Mouse (Mus musculus) bone marrow macrophage, adult 2 months (primary cell): ENCODE data around the gene Slc25a22. TPM values are rescaled to one million over a fixed set of nuclear protein-coding genes. Genes with fewer than 3 reads are reported as not detected.

ENCODE experiments used
- H3K27ac ChIP-seq: 2 replicates; pipeline ENCODE4 v1.5.1; 2012; ENCODE audit warnings: low read depth, low read length; ENCODE audit not compliant: insufficient read depth
- H3K4me1 ChIP-seq: 2 replicates; pipeline ENCODE4 v1.6.1; 2012; ENCODE audit warnings: low read length; ENCODE audit not compliant: control insufficient read depth, insufficient read depth
- H3K4me3 ChIP-seq: 2 replicates; pipeline ENCODE4 v1.5.1; 2012; ENCODE audit warnings: mild to moderate bottlenecking, low read length, moderate library complexity; ENCODE audit not compliant: insufficient read depth
- CTCF ChIP-seq: IDR thresholded peaks from 2 replicates; pipeline ENCODE4 v1.5.1; 2012; ENCODE audit warnings: low read depth, mild to moderate bottlenecking, low read length, moderate library complexity
- POLR2A ChIP-seq: IDR thresholded peaks from 2 replicates; pipeline ENCODE4 v1.6.1; 2012; ENCODE audit warnings: mild to moderate bottlenecking, low read depth, low read length, borderline replicate concordance
- polyA plus RNA-seq: library from polyadenylated mRNA; stranded (reverse); fragments of >200 nt; gene quantifications from 2 replicates; pipeline ENCODE4 v1.2.4, GENCODE M21; 2012; ENCODE audit not compliant: missing spikeins, insufficient read depth, insufficient read length

The Slc25a22 gene
- polyA plus RNA-seq, 1 experiment, result 21.4 TPM

DNA sequence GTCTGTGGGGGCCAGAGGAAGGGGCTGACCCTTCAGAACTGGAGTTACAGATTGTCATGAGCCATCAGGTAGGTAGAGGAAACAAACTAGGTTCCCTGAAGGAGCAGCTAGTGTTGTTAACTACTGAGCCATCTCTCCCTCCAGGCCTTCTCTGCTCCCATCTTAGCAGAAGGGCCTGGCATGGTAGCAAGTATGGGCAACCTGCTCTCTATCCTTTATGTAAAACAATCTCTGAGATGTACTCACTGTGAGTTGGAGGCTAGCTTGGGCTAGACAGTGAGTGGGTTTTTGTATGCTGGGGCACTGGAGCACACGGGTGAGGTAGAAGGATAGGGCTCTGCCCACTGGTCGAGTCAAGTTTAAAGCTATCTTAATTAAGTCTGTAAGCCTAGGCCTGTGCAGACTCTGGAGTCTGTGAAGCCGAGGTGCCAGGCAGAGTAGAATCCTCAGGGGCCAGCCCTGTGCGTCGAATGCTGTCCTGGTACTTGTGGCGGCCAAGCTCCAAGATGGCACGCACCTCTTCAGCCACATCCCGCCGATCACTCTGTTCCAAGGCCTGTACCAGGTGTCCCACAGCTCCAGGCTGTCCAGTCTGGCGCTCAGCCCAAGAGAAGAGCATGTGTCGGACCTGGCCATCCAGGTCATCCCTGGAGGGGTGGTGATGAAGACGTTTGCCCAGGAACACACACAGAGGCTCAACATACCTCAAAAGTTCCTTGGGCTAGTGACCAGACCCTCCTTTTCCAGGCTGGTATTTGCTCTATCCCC, 693 bp upstream of the Slc25a22 start:
- Histone ChIP-seq H3K27ac (no peak overlapping the region), H3K4me1 (peaks cover 17% of the 10 kb centered on the region), H3K4me3 (no peak overlapping the region)
- TF ChIP-seq CTCF (no peak), POLR2A (no peak)

DNA sequence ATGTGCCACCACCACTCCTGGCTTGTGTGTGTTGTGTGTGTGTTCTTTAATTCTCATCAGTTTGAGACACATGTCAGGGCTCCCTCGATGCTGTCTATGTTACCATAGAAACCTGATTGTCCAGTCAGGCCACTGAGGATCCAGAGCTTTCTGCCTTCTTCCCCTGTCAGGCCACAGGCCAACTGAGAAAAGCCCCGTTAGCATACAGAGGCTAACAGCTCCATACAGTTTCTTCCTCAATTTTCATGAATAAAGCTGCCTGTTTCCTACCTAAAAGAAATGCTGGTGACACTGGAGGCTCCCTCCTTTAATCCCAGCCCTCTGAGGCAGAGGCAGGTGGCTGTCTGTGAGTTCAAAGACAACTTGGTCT, 1.2 kb downstream of the Slc25a22 start:
- TF ChIP-seq CTCF (no peak), POLR2A (no peak)
- Histone ChIP-seq H3K27ac (peak overlapping the region; percentile 58), H3K4me3 (peak overlapping the region; percentile 94), H3K4me1 (peaks cover 15% of the 10 kb centered on the region)

DNA sequence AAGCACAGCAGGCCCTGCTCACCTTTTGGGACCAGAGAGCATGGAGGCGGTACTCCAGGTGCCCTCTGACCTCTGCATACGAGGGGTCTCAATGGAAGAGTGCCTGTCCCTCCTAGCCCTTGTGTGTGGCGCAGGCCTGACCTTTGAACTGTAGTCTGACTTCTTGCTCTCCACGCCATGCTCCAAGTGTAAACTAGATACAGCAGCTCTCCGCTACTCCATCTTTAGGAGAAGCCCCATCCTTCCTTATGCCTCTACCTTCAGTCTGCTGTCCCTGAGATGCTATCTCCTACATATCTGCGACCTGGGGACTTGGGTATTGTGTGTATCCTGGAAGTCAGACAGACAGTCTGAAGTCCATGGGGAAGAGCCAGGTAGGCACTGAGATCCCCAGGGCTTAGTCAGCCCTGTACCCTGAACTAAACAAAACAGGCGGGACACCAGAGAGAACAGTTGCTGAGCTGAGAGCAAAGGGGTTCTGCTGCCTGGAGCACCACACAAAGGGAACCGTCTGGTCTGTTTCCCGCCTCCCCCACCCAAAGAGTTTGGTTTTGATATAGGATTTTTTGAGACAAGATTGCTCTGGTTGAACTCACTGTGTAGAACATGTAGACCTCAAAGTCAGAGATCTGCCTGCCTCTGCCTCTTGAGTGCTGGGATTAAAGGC, 1.7 kb downstream of the Slc25a22 start:
- Histone ChIP-seq H3K27ac (peak overlapping the region; percentile 58), H3K4me1 (peaks cover 15% of the 10 kb centered on the region), H3K4me3 (peak overlapping the region; percentile 94)
- no peak for TF ChIP-seq POLR2A
- no peak for TF ChIP-seq CTCF

DNA sequence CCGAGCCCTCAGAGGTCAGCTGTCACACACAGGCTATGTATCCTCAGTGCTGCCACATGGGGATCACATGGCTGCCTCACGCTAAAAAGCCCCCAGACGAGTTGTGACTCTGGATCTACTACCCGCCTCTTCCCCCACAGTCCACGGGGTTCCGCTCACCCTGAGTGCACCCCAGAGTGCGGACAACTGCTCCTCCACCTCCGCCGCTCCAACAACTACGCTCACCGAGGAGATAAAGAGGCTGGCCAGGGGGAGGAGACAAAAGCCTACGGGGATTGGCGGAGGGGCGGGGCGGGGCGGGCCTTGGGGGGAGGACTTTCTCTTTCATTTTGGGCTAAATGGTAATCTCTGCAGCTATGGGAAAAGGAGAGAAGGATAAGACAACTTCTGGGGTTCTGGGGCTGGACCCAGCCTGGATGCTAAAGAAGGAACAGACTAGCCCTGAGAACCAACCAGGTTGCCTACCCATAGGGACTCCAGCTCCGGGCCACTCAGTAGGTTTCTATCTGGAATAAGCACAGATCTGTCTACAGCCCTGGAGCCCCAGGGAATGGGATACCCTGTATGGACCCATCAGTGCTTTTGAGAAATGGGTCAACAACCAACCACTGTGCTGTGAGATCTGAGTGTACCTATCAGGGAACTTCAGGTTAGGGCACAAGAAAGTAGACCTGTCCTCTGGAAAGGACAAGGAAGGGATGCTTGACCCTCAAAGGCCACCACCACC, 2.4 kb downstream of the Slc25a22 start:
- TF ChIP-seq POLR2A (no peak), CTCF (no peak)
- H3K4me1 ChIP-seq, result peaks cover 12% of the 10 kb centered on the region

DNA sequence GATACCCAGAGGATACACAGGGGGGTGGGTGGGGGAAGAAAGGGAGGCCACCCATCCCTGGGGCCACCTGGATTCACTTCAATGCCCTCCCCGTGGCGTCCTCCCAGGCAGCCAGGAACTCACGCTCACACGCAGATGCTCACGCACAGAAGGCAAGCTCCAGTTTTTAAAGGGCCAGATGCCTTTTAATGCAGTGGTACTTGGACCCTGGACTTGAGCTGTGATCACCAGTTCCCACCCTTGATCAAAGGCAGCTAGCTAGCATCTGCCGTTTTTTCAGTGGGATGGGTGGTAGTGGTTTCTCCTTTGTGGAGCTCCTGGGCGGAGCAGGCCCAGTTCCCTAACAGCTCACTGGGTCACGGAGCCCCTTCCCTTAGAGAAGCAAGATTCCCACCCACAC, 3.2 kb downstream of the Slc25a22 start:
- Histone ChIP-seq H3K4me1 (peaks cover 12% of the 10 kb centered on the region), H3K4me3 (peak overlapping the region; percentile 62), H3K27ac (no peak overlapping the region)
- TF ChIP-seq CTCF, result no peak
- no peak for TF ChIP-seq POLR2A

More for the DNA sequence above, 2.4 kb downstream of the Slc25a22 start:
- peak overlapping the region; percentile 45 for H3K27ac ChIP-seq
- peak overlapping the region; percentile 62 for H3K4me3 ChIP-seq

DNA sequence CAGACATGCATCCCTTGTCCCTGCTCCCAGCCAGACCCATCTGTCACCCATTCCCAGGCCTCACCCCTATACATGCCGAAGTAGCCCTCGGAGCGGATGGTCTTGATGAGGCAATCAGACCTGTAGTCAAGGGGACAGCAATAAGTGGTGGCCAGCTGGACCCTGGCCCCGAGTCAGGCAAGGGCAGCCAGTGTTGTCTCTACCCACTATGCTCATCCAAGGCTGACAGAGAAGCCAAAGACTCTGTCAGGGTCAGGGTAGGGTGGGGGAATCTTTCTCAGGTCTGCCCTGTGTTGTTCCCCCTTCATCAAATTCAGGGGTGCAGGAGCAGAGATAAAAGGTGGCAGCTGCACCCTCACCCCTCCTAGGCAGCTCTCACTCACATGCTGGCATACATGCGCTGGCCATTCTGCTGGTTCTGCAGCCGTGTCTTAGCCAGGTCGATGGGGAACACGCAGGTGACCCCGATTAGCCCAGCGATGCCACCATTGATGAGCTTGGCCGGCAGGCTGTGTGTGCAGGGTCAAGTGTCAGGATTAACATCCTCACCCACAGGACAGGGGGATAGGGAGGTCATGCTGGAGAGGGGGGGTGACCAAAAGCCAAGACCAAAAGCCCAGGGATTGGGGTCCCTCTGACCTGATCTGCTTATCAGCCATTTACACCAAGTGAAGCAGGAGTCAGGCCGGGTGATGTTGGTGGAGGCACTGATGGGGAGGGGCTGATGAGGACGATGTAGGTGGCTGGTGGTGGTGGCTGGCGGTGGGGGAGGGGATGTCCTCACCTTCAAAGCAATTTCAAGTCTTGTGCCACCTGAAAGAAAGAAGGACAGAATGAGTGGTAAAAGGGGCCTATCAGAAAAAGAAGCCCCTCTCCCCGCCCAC, 3.9 kb downstream of the Slc25a22 start:
- Histone ChIP-seq H3K4me3 (peak overlapping the region; percentile 62), H3K27ac (no peak overlapping the region), H3K4me1 (peaks cover 14% of the 10 kb centered on the region)
- TF ChIP-seq POLR2A (no peak), CTCF (no peak)

DNA sequence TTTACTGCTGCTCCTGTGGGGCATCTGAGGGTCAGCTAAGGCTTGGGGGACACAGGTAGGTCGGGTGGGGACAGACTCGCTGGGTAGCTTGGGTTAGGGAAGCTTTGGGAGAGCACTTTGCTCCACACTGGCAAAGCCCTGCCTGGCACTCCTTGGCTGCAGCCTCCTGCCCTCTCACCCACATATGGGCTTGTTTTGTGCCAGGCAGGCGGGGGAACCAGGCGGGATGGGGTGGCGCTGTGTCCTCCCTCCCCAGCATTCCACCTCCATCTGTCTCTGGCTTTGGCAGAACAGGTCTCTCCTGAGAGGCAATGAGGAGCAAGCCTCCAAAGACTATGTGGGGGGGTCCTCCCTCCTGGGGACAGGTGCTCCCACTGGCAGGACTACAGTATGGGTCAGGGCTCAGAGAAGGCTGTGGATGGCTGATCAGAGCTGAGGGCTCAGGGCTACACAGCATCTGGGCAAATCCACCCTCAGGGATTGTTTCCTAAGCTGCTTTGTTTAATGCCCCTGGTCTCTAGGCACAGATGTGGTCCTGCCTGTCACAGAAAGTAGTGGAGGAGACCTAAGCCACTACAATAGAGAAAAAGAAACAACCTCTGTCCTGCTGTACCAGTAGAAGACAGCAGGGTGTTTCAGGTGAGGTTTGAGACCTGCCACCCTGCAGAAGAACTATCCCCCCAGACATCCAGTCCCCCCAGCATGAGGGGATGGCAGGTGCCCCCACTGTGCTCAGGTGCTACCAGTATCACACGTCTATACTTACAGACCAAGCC, 4.8 kb downstream of the Slc25a22 start:
- no peak overlapping the region for H3K27ac ChIP-seq
- TF ChIP-seq CTCF (no peak), POLR2A (no peak)
- H3K4me3 ChIP-seq, result no peak overlapping the region

DNA sequence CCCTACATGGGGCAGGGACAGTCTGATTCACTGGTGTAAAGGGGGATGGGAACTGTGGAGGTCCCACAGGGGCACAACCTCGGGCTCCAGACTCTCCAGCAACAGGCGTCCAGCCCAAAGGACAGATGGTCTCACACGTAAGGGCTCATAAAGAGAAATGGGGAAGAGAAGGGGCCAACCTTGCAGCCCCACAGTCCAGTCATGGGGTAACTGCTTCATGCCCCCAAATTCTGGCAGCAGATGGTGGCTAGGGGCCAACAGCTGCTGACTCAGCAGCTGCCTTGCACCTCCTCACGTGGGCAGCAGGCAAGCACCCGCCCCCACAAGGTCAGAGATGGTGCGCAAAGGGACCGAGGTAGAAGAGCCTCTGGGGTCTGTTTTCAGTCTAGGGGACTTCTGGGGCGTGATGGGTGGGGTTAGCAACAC, 5.5 kb downstream of the Slc25a22 start:
- H3K4me1 ChIP-seq, result peaks cover 21% of the 10 kb centered on the region
- TF ChIP-seq POLR2A, result no peak
- TF ChIP-seq CTCF, result no peak
- no peak overlapping the region for H3K27ac ChIP-seq
- no peak overlapping the region for H3K4me3 ChIP-seq

More for the DNA sequence above, 4.8 kb downstream of the Slc25a22 start:
- H3K4me1 ChIP-seq, result peaks cover 21% of the 10 kb centered on the region
